Mouse (Mus musculus): Measurements from ENCODE around the gene Metap1d.

DNA sequence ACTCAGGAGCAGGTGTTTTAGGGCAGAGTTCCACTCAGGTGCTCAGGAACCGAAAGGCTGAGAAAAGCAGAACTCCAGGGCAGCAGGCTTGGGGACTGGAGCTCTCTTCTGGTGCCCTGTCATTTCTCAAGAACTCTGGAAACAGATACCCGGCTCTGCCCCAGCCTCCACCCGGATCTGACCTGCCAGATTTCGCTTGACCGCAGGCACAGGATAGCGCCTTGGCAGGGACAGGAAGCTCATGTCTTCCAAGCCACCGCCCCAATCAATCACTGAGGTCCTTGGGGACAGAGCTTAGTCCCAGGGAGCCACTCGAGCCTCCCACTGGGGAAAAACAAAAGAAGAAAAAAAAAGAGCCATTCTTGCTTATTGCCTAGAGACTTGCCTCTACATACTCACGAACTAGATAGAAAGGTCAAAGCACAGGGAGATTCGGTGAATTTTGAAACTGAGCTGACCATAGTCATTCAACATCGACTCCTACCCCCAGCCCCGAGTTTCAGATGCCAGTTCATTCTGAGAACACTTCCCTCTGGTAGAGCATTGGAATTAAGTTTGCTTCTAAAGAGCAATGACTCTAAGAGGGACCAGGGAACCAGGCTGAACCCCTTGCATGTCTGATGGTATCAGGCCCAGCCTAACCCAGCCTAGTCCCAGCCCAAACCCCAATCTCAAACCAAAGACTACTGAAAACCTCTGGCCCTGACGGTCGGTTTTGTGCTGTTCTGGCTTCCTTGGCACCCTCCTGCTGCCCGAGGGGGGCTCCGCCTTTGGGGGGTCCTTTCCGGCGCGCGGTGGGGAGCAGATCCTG, 81.4 kb downstream of the Metap1d start:
- no peak for TF ChIP-seq CTCF (conservative IDR thresholded peaks at IDR 0.05 in 1 of 2, IDR thresholded peaks at IDR 0.05 in 1 of 2; ENCODE audit: low read depth in 2 of 2, low read length in 2 of 2)
- TF ChIP-seq RCOR1 (conservative IDR thresholded peaks at IDR 0.05; ENCODE audit: low read depth, low read length), result no peak
- no peak for TF ChIP-seq SMC3 (IDR thresholded peaks at IDR 0.05; ENCODE audit: low read depth, low read length)
- TF ChIP-seq CHD1 (IDR thresholded peaks at IDR 0.05; ENCODE audit: low read depth, low read length), result no peak
- no peak for TF ChIP-seq POLR2A (IDR thresholded peaks at IDR 0.05; ENCODE audit: low read depth, low read length)
- TF ChIP-seq MYC (IDR thresholded peaks at IDR 0.05; ENCODE audit: low read depth, low read length), result no peak

All from CH12.LX (cell line).